Mouse (Mus musculus) embryonic facial prominence, embryonic 15.5 days (tissue): ENCODE measurements around the gene Zfp3. TPM values are rescaled to one million over a fixed set of nuclear protein-coding genes. Genes with fewer than 3 reads are reported as not detected.

Experiments
- microRNA-seq: library from miRNA; unstranded; fragments of <30 nt; microRNA quantifications from one replicate; pipeline ENCODE4, GENCODE M21; 2016; ENCODE audit warnings: borderline number of aligned reads
- polyA plus RNA-seq: library from polyadenylated mRNA; unstranded; fragments of >200 nt; fragmentation: Nextera tagmentation; extraction: Ambion mirVana; gene quantifications from 2 replicates; pipeline ENCODE4 v1.2.1, GENCODE M21; 2015

Gene Zfp3
- polyA plus RNA-seq, 1 experiment from 2014 or later, result 7.2 TPM

Small RNA genes lying within 50 kb of the gene (microRNA-seq; reads per million reads assigned to microRNA genes)
- gene Gm22760, result not detected

Other genes with a start within 250 kb of the Zfp3 start
- gene Vmo1, start 249.6 kb upstream of the Zfp3 start, polyA plus RNA-seq, result 0.35 and 0.60 TPM in 2 replicates
- gene Gltpd2, start 245.0 kb upstream of the Zfp3 start, polyA plus RNA-seq, result 0.44 and 0.59 TPM in 2 replicates
- gene Psmb6, start 238.8 kb upstream of the Zfp3 start, polyA plus RNA-seq, result 727 and 733 TPM in 2 replicates
- 1.1 and 3.3 TPM in 2 replicates for gene Gm40193, start 231.3 kb upstream of the Zfp3 start, polyA plus RNA-seq
- gene Pld2, start 224.1 kb upstream of the Zfp3 start, polyA plus RNA-seq, result 10.3 and 13.2 TPM in 2 replicates
- gene Mink1, start 201.3 kb upstream of the Zfp3 start, polyA plus RNA-seq, result 16.7 and 20.3 TPM in 2 replicates
- gene 4930544D05Rik, start 148.4 kb upstream of the Zfp3 start, polyA plus RNA-seq, result not detected in 2 replicates
- gene Chrne, start 145.0 kb upstream of the Zfp3 start, polyA plus RNA-seq, result 0.49 and 0.65 TPM in 2 replicates
- gene Gp1ba, start 125.1 kb upstream of the Zfp3 start, polyA plus RNA-seq, result 0.23 and 0.32 TPM in 2 replicates
- gene Rnf167, start 117.0 kb upstream of the Zfp3 start, polyA plus RNA-seq, result 129 and 147 TPM in 2 replicates
- 171 and 176 TPM in 2 replicates for gene Slc25a11, start 116.7 kb upstream of the Zfp3 start, polyA plus RNA-seq
- gene Pfn1, start 109.6 kb upstream of the Zfp3 start, polyA plus RNA-seq, result 1,669 and 1,769 TPM in 2 replicates
- 81.9 and 112 TPM in 2 replicates for gene Eno3, start 107.0 kb upstream of the Zfp3 start, polyA plus RNA-seq
- gene Spag7, start 94.8 kb upstream of the Zfp3 start, polyA plus RNA-seq, result 155 and 164 TPM in 2 replicates
- gene Camta2, start 76.1 kb upstream of the Zfp3 start, polyA plus RNA-seq, result 14.5 and 17.5 TPM in 2 replicates
- gene Inca1, start 64.1 kb upstream of the Zfp3 start, polyA plus RNA-seq, result 1.2 and 1.6 TPM in 2 replicates
- gene Kif1c, start 63.7 kb upstream of the Zfp3 start, polyA plus RNA-seq, result 4.7 and 5.9 TPM in 2 replicates
- 0.46 TPM in 1 of 2 replicates, not detected in the other for gene Scimp, start 48.4 kb downstream of the Zfp3 start, polyA plus RNA-seq
- gene Rabep1, start 80.6 kb downstream of the Zfp3 start, polyA plus RNA-seq, result 34.7 and 35.1 TPM in 2 replicates
- 115 and 119 TPM in 2 replicates for gene Nup88, start 205.8 kb downstream of the Zfp3 start, polyA plus RNA-seq
- 77.1 and 78.6 TPM in 2 replicates for gene Rpain, start 206.0 kb downstream of the Zfp3 start, polyA plus RNA-seq
- 209 and 213 TPM in 2 replicates for gene C1qbp, start 218.8 kb downstream of the Zfp3 start, polyA plus RNA-seq
- gene Dhx33, start 240.2 kb downstream of the Zfp3 start, polyA plus RNA-seq, result 16.5 and 17.7 TPM in 2 replicates